Mouse (Mus musculus) kidney, embryonic 15.5 days (tissue): ENCODE data around the gene Gm10024. TPM values are rescaled to one million over a fixed set of nuclear protein-coding genes. Genes with fewer than 3 reads are reported as not detected.
"Not testable (repeated sequence)": the region's sequence is repeated elsewhere in the genome, so short reads cannot be mapped to it uniquely, and the experiment has no call there.

ENCODE experiments used
- ATAC-seq: fragments of 200-750 bp; cut with Nextera tagmentation; replicated peaks from 2 replicates; pipeline ENCODE4 v1.8.0; 2017; ENCODE audit warnings: moderate TSS enrichment; ENCODE audit not compliant: low FRiP score
- H3K27ac ChIP-seq: fragments of 300-500 bp; sonication (generic); 2 replicates; pipeline ENCODE4 v1.5.1; 2015; ENCODE audit warnings: mild to moderate bottlenecking, inconsistent platforms
- H3K27me3 ChIP-seq: fragments of 300-500 bp; sonication (generic); 2 replicates; pipeline ENCODE4 v1.6.1; 2015; ENCODE audit warnings: inconsistent platforms
- H3K36me3 ChIP-seq: fragments of 300-500 bp; sonication (generic); 2 replicates; pipeline ENCODE4 v1.6.1; 2015; ENCODE audit warnings: inconsistent platforms
- H3K4me1 ChIP-seq: fragments of 300-500 bp; sonication (generic); 2 replicates; pipeline ENCODE4 v1.6.1; 2015; ENCODE audit warnings: inconsistent platforms
- H3K4me2 ChIP-seq: fragments of 300-500 bp; sonication (generic); 2 replicates; pipeline ENCODE4 v1.6.1; 2015; ENCODE audit warnings: moderate library complexity, mild to moderate bottlenecking, inconsistent platforms
- H3K4me3 ChIP-seq: fragments of 300-500 bp; sonication (generic); replicated peaks from 2 replicates; pipeline ENCODE4 v1.5.1; 2015; ENCODE audit warnings: mild to moderate bottlenecking, inconsistent platforms
- H3K9ac ChIP-seq: fragments of 300-500 bp; sonication (generic); 2 replicates; pipeline ENCODE4 v1.6.1; 2015; ENCODE audit warnings: mild to moderate bottlenecking, inconsistent platforms
- H3K9me3 ChIP-seq: fragments of 300-500 bp; sonication (generic); replicated peaks from 2 replicates; pipeline ENCODE4 v1.6.1; 2016; ENCODE audit warnings: inconsistent platforms
- WGBS: fragments of 180-500 bp; shearing (Covaris S2); methylation state at CpG from one replicate; pipeline ENCODE4 v1.1.7; 2015; ENCODE audit warnings: mixed read lengths; 5-methylcytosine and 5-hydroxymethylcytosine counted together
- polyA plus RNA-seq: library from polyadenylated mRNA; unstranded; fragments of >200 nt; fragmentation: Nextera tagmentation; extraction: Ambion mirVana; gene quantifications from 2 replicates; pipeline ENCODE4 v1.2.1, GENCODE M21; 2015

Gm10024 gene
- not detected in 2 replicates for polyA plus RNA-seq

GRCm38 (mm10) chr10:77711157-77711556 is at the start of gene Gm10024:
Gene Gm10024 (plus strand): TSS chr10:77711457.
- not testable (repeated sequence) for H3K36me3 ChIP-seq, H3K27ac ChIP-seq, H3K9me3 ChIP-seq, H3K4me3 ChIP-seq, H3K4me2 ChIP-seq, H3K27me3 ChIP-seq, H3K9ac ChIP-seq, H3K4me1 ChIP-seq, ATAC-seq

- no peak for ATAC-seq
- Histone ChIP-seq H3K9me3 (no peaks in the 10 kb centered on the region; the same call in 1 of the 2 replicates), H3K27me3 (peaks cover 12% of the 10 kb centered on the region; the same call in 1 of the 2 replicates), H3K4me2 (peak overlapping the region; percentile 50), H3K9ac (no peak overlapping the region), H3K4me3 (0 out of 2 replicates have a peak overlapping the region, but pooled peaks have one; percentile 1), H3K4me1 (peaks cover 7% of the 10 kb centered on the region; the same call in 1 of the 2 replicates), H3K27ac (no peak overlapping the region), H3K36me3 (no peaks in the 10 kb centered on the region)
- WGBS, result 25% methylated on average over 43 of the region's 43 CpGs
These were observed 47.1 kb upstream of the Gm10024 start for GRCm38 (mm10) chr10:77663949-77664665.

GRCm38 (mm10) chr10:77666342-77666741 is 44.9 kb upstream of the Gm10024 start:
- Histone ChIP-seq H3K4me3 (no peak overlapping the region), H3K9me3 (no peaks in the 10 kb centered on the region), H3K27ac (no peak overlapping the region), H3K27me3 (peaks cover 12% of the 10 kb centered on the region; the same call in 1 of the 2 replicates), H3K4me2 (no peak overlapping the region), H3K4me1 (peaks cover 7% of the 10 kb centered on the region; the same call in 1 of the 2 replicates), H3K36me3 (no peaks in the 10 kb centered on the region), H3K9ac (no peak overlapping the region)
- WGBS, result 75% methylated on average over 8 of the region's 8 CpGs
- no peak for ATAC-seq

GRCm38 (mm10) chr10:77667402-77667801 is 43.9 kb upstream of the Gm10024 start:
- Histone ChIP-seq H3K9me3 (no peaks in the 10 kb centered on the region), H3K27me3 (peaks cover 12% of the 10 kb centered on the region; the same call in 1 of the 2 replicates), H3K4me1 (peaks cover 7% of the 10 kb centered on the region; the same call in 1 of the 2 replicates), H3K36me3 (no peaks in the 10 kb centered on the region), H3K4me2 (no peak overlapping the region), H3K9ac (no peak overlapping the region), H3K4me3 (no peak overlapping the region), H3K27ac (no peak overlapping the region)
- ATAC-seq, result no peak
- 79% methylated on average over 4 of the region's 4 CpGs for WGBS

GRCm38 (mm10) chr10:77670710-77671109 is 40.5 kb upstream of the Gm10024 start:
- 80% methylated on average over 4 of the region's 4 CpGs for WGBS
- H3K27me3 ChIP-seq, result peaks cover 5% of the 10 kb centered on the region
- no peak for ATAC-seq

GRCm38 (mm10) chr10:77671519-77671918 is 39.7 kb upstream of the Gm10024 start:
- Histone ChIP-seq H3K36me3 (no peaks in the 10 kb centered on the region), H3K9ac (no peak overlapping the region), H3K27me3 (peaks cover 13% of the 10 kb centered on the region), H3K27ac (no peak overlapping the region), H3K4me1 (no peaks in the 10 kb centered on the region), H3K4me3 (no peak overlapping the region), H3K9me3 (no peaks in the 10 kb centered on the region), H3K4me2 (no peak overlapping the region)
- ATAC-seq, result no peak
- WGBS, result 67% methylated on average over 4 of the region's 4 CpGs

More at GRCm38 (mm10) chr10:77670710-77671109, 40.5 kb upstream of the Gm10024 start:
- Histone ChIP-seq H3K4me1 (no peaks in the 10 kb centered on the region), H3K36me3 (no peaks in the 10 kb centered on the region), H3K9ac (no peak overlapping the region), H3K9me3 (no peaks in the 10 kb centered on the region), H3K4me3 (no peak overlapping the region), H3K27ac (no peak overlapping the region), H3K4me2 (no peak overlapping the region)

GRCm38 (mm10) chr10:77673765-77674164 is 37.5 kb upstream of the Gm10024 start:
- H3K4me2 ChIP-seq, result no peak overlapping the region
- H3K4me3 ChIP-seq, result no peak overlapping the region
- ATAC-seq, result no peak
- H3K27ac ChIP-seq, result no peak overlapping the region
- no peaks in the 10 kb centered on the region for H3K9me3 ChIP-seq
- peaks cover 13% of the 10 kb centered on the region for H3K4me1 ChIP-seq
- H3K27me3 ChIP-seq, result peaks cover 36% of the 10 kb centered on the region
- WGBS, result 55% methylated on average over 13 of the region's 13 CpGs
- no peak overlapping the region for H3K9ac ChIP-seq
- H3K36me3 ChIP-seq, result no peaks in the 10 kb centered on the region

- no peak for ATAC-seq
- H3K9ac ChIP-seq, result no peak overlapping the region
These were observed 33.7 kb upstream of the Gm10024 start for GRCm38 (mm10) chr10:77677562-77677961.

GRCm38 (mm10) chr10:77682994-77683393 is 28.3 kb upstream of the Gm10024 start:
- H3K4me3 ChIP-seq, result no peak overlapping the region

More at GRCm38 (mm10) chr10:77677562-77677961, 33.7 kb upstream of the Gm10024 start:
- no peaks in the 10 kb centered on the region for H3K9me3 ChIP-seq
- peak overlapping the region; percentile 67 for H3K4me2 ChIP-seq
- peaks cover 63% of the 10 kb centered on the region for H3K27me3 ChIP-seq
- no peaks in the 10 kb centered on the region for H3K36me3 ChIP-seq
- H3K4me1 ChIP-seq, result peaks cover 13% of the 10 kb centered on the region
- H3K27ac ChIP-seq, result no peak overlapping the region
- WGBS, result 0% methylated on average over 35 of the region's 35 CpGs
- H3K4me3 ChIP-seq, result peak overlapping the region; percentile 36

GRCm38 (mm10) chr10:77684181-77684580 is 27.1 kb upstream of the Gm10024 start:
- Histone ChIP-seq H3K9me3 (no peaks in the 10 kb centered on the region), H3K4me3 (no peak overlapping the region), H3K4me2 (no peak overlapping the region), H3K4me1 (peaks cover 15% of the 10 kb centered on the region), H3K36me3 (no peaks in the 10 kb centered on the region), H3K27me3 (peaks cover 80% of the 10 kb centered on the region), H3K9ac (no peak overlapping the region), H3K27ac (no peak overlapping the region)
- whole genome bisulfite sequencing, result 39% methylated on average over 8 of the region's 8 CpGs
- ATAC-seq, result no peak

More at GRCm38 (mm10) chr10:77682994-77683393, 28.3 kb upstream of the Gm10024 start:
- H3K4me2 ChIP-seq, result no peak overlapping the region
- H3K9me3 ChIP-seq, result no peaks in the 10 kb centered on the region
- H3K27me3 ChIP-seq, result peaks cover 83% of the 10 kb centered on the region
- ATAC-seq, result no peak
- H3K4me1 ChIP-seq, result peaks cover 19% of the 10 kb centered on the region
- H3K36me3 ChIP-seq, result no peaks in the 10 kb centered on the region
- 82% methylated on average over 7 of the region's 7 CpGs for WGBS
- H3K9ac ChIP-seq, result no peak overlapping the region
- H3K27ac ChIP-seq, result no peak overlapping the region

- peaks cover 65% of the 10 kb centered on the region for H3K27me3 ChIP-seq
- H3K9me3 ChIP-seq, result no peaks in the 10 kb centered on the region
- 7% methylated on average over 22 of the region's 22 CpGs for WGBS
- H3K4me3 ChIP-seq, result no peak within 1 kb of the TSS
- H3K4me1 ChIP-seq, result peaks cover 15% of the 10 kb centered on the region
- H3K27ac ChIP-seq, result no peak within 1 kb of the TSS
- no peak within 1 kb of the TSS for H3K4me2 ChIP-seq
- ATAC-seq, result peak; percentile 18; the same call in 1 of the 2 replicates
- no peak within 1 kb of the TSS for H3K9ac ChIP-seq
- H3K36me3 ChIP-seq, result no peaks in the 10 kb centered on the region
These were observed 25.2 kb upstream of the Gm10024 start, which contains the start of gene Tspear for GRCm38 (mm10) chr10:77685895-77686664. Gene Tspear (plus strand): TSS chr10:77686569.

GRCm38 (mm10) chr10:77687021-77687420 is 24.2 kb upstream of the Gm10024 start:
- Histone ChIP-seq H3K9ac (no peak overlapping the region), H3K4me2 (no peak overlapping the region), H3K9me3 (no peaks in the 10 kb centered on the region), H3K36me3 (no peaks in the 10 kb centered on the region), H3K4me1 (peaks cover 15% of the 10 kb centered on the region), H3K4me3 (no peak overlapping the region), H3K27ac (no peak overlapping the region), H3K27me3 (peaks cover 60% of the 10 kb centered on the region)
- no peak for ATAC-seq
- 14% methylated on average over 10 of the region's 10 CpGs for WGBS
